Mouse (Mus musculus) yolk sac, embryonic 10.5 days (tissue): ENCODE data around the gene Pigf.
"Not testable (repeated sequence)": the region's sequence is repeated elsewhere in the genome, so short reads cannot be mapped to it uniquely, and the experiment has no call there.

Source experiments
- DNase-seq: peaks from one replicate; pipeline ENCODE4 v3.0.0-alpha.2; 2017; ENCODE audit warnings: low spot score

Gene Pigf

DNA sequence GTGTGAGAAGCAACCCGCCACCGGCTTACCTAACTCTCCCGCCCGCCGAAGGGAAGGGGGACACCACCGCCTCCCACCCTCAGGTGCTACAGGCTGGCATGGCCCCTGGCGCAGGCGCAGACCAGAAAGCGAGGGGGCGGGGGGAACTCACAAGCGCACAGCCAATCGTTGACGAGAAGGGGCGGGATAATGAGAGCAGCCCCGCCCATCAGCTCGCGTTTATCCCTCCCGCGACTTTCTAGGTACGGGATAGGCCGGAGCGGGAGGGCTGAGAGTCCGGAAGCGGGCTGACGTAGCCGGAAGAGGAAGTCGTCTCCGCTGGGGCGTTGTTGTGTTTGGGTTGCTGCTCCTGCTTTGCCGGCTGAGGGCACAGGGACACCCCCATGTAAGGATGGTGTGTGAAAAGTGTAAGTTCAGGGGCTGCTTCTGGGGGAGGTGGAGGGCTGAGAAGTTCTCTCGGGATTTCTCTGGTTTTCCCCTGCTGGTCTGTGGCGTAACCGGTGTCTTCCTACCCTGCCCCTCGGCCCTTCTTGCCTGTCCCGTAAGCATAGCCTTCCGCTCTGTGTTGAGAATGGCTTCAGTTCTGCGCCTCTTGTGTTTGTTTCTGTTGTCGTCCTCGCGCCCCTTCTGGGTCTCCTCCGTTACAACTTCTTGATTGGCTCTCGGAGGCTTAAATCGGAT, at the start of gene Pigf, which contains the start of gene Cript:
TSS of gene Pigf (minus strand) at position 138 of the 681 bp plus-strand sequence.
TSS of gene Cript (plus strand) at position 282 of the 681 bp plus-strand sequence.
- DNase-seq = peak; percentile 98

DNA sequence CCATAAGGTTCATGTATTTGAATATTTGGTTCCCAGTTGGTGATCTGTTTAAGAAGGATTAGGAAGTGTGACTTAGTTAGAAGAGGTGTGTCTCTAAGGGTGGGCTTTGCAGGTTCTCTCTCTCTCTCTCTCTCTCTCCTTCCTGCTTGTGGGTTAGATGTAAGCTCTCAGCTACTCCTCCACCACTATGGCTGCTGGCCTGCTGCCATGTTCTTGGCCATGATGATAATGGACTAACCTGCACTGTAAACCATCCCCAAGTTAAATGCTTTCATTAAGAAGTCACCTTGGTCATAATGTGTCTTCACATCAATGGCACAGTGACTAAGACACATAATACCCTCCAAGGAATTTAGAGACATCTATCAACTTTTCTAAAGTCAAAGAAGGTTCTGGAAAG, 48.3 kb upstream of the Pigf start:
- no peak for DNase-seq

DNA sequence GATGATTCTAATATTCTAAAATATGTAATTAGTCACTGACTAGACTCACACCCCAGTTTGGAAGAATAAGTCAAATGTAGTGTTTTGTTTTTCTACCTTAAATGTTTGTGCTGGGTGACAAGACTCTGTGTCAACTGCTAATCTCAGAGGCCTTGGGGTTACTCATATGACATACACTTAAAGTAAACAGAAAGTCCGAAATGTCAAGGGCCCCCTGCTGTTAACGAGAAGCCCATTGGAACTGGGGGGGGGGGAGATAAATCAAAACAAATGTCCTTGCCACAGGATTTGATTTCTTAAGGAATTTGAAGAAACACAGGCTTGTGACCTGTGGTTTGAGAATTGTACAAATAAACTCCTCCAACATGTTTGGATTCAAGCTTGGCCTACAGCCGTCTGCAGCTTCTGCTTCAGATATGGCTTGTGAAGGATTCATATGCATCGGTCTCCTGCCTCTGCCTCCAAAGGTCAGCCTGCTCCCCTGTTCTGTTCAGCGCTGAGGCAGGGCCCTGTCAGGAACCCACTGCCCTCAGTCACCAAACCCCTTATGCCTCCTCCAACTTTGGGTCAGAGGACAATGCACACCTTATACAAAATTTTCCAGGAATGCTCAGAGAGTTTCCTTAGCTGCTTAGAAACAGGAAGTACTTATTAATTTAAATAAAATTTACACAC, 47.7 kb upstream of the Pigf start:
- DNase-seq = no peak

DNA sequence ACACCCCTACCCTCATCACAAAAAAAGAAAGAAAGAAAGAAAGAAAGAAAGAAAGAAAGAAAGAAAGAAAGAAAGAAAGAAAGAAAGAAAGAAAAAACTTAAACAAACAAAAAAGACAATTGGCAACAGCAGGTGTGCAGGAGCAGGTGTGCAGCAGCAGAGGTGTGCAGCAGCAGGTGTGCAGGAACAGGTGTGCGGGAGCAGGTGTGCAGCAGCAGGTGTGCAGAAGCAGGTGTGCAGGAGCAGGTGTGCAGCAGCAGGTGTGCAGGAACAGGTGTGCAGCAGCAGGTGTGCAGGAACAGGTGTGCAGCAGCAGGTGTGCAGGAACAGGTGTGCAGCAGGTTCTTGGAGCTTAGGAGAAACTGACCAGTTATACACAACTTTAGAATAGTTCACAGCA, 47.0 kb upstream of the Pigf start:
- DNase-seq = not testable (repeated sequence)

DNA sequence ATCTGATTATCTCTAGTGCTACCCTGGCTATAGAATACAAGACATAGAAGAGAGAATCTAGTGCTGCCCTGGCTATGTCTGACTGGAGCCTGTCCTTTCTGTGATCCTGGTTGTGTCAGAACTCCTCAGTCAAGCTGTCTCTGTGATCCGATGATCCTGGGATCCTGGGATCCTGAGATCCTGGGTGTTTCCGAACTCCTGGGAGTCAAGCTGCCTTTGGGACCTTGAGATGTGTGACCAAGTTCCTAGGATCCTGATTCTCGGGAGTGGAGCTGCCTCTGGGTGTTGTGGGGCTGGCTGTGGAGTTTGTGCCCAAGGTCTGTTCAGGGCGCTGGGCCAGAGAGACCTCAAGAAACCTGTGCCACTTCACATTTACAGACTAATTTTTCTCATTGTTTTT, 43.8 kb upstream of the Pigf start:
- DNase-seq = no peak

DNA sequence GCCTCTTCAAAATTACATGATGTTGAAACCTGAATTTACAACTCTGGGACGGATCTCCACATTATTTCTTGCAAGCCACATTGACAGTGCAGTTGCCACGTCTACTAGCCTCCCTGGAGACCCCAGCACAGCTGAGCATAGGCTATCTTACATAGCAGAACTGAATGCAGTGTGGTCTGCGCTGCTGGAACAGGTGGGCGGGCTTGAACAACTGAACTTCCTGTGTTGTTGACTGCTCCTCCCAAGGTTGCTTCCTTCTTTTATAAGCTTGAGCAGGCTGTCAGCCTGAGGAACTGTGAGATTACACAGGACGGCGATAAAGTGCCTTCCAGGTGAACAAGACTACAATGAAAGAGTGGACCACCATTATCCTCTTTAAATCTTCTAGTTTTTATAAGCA, 38.8 kb upstream of the Pigf start:
- DNase-seq = no peak

DNA sequence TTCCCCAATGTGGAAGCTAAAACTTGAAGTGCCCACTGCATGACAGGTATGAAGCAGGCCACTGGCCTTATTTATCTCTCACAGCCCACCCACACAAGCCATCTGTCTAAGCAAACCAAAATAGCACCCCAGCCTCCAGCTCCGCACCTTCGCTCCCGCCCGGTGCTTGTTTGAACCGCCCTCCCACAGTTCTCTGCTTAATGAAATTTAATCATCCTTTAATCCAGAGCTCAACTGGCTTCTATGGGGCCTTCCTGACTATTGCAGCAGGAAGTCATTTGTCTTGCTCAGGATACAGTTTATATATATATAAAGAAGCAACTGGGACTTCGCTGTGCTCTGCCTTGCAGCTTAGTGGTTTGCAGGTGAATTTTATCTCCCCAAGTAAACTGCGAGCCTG, 38.3 kb upstream of the Pigf start:
- no peak for DNase-seq

DNA sequence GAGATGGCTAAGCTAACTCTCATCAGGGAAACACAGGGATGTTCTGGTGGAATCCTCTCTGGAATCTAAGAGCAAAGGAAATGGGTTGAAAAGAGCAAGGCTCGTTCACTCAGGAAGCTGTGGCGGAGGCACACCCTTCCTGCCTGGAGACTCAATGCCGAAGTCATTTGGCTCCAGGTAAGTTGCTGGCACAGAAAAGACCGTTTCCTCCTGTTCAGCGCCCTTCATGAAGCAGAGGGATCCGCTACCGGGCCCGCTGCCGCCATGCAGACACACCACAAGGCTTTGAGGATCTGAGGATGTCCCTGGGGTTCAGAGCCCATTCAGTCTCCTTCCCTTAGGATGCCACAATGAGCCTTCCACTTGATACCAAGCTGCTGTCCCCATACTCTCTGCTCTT, 37.4 kb upstream of the Pigf start:
- no peak for DNase-seq

DNA sequence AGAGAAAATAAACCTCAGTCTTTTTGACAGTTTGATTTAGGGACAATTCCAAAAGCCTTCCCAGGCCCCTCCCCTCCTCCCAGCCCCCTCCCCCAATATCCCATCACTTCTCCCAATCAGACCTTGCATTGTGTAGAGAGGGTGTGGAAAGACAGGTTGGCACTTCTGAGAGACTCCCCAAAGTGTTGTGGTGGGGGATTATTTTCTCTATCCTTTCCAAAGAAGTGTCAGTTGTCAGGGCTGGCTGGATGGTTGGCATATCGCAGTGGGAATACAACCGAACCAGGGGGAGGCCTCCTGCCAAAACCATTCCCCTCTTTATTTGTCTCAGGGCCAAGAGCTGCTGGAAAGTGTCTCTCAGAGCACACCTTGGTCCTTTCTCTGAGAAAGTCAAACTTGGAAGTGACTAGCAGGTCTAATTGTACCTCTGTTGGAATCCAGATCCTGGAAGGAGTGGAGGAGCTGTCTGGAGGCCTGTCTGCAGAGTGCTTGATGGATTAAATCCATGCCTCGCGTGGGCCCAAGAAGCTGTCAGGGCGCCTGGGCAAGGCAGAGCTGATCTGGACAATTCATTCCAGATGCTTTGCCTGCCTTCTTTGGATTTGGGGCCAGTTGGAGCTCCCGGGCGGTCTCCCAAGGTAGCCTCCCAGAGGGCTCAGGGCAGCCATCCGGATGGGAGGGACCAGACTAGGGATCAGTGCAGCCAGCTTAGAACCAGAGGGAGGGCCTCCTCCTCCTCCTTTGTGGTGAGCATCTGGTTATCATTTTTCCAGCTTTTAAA, 32.5 kb upstream of the Pigf start:
- no peak for DNase-seq

DNA sequence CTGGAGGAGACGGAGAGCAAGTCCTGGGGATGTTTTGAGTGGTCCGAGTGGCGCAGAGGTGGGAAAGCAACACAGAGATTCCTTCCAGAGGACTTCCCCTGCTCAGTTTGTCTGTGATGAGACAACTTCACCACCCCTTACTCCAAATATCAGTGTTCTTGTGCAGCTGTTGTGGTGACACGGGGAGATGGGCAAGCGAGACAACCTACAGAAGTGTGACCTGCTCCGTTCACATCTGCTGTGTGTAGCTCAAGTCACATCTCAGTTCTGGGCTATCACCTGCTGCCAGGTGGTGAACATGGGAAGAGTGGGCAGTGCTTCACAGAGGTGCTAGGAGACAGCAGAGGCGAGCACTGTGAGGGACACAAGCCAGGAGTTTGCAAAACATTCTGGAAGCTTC, 31.6 kb upstream of the Pigf start:
- no peak for DNase-seq

DNA sequence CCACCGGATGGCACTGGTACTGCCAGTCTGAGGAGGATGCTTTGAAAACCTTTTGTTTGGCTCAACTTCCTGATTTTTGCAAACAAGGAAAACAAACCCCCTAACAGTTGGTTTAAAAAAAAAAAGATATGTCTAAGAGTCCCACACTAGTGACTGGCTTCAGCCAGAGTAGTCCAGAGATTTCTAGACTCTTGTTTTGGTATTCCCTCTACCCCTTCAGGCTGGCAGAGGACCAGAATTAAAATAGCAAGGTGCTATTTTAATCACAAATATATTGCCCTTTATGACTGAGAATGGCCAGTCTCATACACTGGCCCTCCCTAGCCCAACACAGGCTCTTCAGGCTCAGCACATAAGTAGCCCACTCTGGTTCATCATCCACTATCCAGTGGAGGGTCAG, 30.5 kb upstream of the Pigf start:
- DNase-seq = no peak

DNA sequence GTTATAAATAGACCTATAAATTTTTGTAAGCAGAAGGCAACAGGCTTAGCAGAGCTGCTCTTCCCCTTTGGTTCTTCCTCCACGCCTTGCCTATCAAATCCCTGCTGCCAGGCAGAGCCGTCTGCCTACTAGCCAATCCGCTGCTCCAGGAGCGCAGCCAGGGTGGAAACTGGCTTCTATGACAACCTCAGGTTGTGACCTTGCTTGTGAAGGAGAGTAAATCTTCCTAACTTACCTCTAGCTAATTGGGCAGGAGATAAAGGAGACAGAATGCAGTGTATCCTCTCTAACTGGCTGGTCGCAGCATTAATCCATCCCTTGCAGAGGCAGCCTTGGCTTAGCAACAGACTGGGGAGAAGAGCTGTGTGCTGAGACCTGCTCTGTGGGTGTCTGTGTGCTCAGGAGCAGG, 29.8 kb upstream of the Pigf start:
- peak; percentile 21 for DNase-seq

DNA sequence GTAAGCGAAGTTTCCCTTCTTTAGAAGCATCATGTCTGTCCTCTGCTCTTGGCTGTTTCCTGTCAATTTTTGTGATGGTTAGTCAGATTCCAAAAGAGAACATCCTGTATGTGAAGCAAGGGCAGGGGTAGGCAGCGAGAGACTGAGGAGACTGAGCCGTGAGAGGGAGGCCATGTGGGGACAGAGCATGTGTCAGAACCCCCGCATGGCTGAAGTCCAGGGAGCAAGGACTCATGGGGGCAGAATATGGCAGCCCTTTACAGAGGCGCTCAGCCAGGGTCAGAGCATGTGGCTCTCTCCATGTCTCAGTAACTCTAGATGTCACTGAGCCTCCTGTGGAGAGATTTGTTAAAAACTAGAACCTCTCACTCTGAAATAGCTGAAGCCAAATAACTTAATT, 28.7 kb upstream of the Pigf start:
- no peak for DNase-seq

DNA sequence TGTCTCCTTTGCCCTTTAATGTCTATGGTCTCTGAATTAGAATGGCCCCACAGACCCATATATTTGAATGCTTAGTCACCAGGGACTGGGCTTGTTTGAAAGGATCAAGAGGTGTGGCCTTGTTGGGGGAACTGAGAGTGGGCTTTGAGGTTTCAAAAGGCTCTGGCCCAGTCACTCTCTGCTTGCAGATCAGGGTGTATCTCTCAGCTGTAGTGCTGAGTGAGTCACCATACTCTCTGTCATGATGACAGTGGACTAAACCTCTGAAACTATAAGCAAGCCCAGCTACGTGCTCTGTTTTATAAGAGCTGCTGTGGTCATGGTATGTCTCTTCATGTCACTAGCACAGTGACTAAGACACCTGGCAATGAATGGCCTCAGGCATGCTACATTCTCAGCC, 27.2 kb upstream of the Pigf start:
- no peak for DNase-seq

DNA sequence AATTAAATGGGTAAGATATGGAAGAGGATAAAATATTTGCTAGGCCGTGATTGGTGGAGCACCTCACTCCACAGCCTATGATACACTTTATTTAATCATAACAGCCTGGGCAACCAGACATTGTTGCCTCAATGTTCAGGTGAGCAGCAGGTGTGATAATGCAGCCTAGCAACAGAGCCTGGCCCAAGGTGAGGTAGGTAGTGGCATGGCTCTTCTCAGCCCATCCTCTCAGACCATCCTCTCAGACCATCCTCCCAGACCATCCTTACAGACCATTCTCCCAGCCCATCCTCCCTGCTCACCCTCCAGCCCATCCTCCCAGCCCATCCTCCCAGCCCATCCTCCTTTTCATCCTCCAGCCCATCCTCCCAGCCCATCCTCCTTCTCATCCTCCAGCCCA, 26.4 kb upstream of the Pigf start:
- no peak for DNase-seq

DNA sequence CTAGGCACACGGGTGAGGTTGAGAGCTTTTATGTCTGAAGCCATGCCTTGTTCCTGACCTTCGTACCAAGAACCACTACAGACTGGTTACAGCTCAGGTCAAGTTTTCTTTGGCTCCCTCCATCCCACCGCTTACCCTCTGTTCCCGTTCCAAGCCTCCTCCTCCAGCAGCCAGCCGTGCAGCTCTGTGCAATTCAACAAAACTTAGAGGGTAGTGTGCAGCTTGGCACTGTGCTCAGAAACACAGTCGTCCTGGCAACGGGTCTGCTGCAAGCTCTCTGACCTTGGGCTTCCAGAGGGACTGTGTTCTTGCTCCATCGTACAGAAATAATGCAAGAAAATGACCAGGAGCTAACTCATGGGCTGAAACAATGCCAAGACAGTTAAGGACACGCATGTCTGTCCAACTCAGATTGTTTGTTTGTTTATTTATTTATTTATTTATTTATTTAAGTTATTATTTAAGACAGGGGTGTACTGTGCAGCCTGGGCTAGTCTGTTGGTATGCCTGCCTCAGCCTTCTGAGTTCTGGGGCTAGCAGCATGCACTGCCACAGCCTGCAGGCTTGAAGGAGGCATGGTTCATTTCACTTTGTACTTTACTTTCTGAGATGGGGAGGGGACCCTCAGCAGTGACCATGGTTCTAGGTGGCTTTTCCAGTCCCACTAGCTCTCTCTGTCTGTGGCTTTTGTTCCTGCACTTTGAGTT, 25.4 kb upstream of the Pigf start:
- DNase-seq = no peak

DNA sequence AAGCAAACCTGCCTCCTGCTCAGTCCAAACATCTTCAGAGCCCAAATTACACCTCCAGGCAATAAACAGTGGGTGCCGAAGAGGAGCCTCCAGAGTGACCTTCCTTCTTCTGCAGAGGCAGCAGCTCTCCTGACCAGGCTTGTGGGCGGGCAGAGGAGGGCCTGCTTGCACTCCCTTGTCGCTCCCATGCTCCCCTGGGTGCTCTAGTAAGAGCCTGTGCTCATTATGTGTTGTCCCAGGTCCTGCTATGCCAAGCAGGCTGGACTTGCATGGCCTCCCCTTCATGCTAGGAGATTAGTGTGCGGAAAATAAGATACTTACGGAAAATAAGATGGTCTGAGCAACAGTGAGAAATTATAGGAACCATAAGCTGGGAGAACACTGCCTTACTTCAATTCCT, 24.5 kb upstream of the Pigf start:
- no peak for DNase-seq

DNA sequence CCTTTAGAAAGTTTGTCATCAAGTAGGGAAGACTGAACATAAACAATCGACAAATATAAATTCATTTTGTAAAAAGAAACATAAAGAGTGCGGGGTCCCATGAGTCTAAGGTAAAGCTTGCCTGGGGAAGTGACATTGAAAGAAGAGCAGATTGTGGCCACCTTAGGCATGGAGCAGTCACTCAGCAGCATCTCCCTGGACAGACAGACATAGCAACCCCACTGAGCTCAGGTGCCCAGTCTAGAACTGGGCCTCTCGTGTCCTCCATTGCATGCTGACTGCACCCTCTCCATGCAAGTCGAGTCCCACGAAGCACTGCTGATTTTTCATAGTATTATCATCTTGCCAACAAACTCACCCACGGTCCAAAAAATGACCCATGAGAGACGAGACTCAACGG, 19.6 kb upstream of the Pigf start:
- no peak for DNase-seq

DNA sequence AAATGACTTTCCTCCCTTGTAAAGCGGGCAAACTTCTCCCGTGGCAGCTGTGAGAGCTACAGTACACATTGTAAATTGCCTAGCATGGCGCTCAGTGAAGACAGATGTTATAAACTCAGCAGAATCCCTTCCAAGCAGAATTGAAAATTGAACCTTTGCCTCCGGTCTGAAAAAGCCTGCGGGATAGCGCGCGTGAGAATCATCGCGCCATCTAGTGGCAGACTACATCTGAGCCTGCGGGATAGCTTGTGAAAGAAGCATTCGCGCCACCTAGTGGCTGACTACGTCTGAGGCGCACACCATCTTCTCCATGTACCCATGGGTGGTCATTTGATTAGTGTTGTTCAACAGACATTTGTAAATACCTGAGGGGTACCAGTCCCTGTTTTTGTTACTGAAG, 19.2 kb upstream of the Pigf start:
- peak; percentile 71 for DNase-seq

DNA sequence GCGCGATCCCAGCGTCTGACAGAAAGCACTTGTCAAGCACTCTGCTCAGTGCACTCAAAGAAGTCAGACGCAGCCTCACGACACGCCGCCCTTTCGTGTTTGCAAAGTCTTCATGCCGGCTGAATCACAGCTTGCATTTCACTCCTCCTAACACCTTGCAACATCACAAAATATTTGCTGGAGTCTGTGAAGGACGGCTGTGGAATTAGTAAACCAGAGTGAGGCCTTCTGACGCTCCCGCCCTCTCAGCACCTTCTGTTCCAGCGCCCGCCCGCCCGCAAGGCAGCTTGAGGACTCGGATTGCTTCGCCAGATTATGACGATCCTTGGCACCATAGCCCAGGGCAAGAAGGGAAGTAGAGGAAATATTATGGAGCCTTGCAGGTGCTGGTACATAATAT, 16.5 kb upstream of the Pigf start:
- DNase-seq = no peak

DNA sequence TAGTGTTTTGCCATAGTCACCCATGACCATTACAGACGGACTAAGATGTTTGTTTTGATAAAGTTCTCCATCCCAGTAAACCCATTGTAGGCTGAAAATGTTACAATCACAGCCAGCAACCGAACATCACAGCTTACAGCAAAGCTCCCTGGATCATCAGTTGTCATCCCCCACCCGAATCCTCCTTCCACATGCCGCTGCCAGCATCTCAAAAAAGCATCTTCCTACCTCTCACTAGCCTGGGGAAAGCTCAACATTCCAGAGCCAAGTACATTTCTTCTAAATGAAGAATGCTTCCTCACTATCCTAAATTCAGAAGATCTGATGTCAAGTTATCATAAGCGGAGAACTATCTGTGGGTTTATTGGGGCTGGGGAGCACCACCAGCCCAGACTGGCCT, 13.3 kb upstream of the Pigf start:
- no peak for DNase-seq
